Mouse (Mus musculus) brain, embryonic 14.5 days (tissue): ENCODE measurements around the gene Pold3.
A peak's percentile ranks its signal among the peaks of the same experiment; 100 is the strongest.

ENCODE experiments used
- CTCF ChIP-seq: fragments of 200-500 bp; IDR thresholded peaks from 2 replicates; pipeline ENCODE4 v1.5.1; 2012; ENCODE audit warnings: inconsistent platforms, mild to moderate bottlenecking, moderate library complexity, borderline replicate concordance; ENCODE audit not compliant: insufficient read depth, insufficient read length; ENCODE audit errors: extremely low read depth
- POLR2A ChIP-seq: fragments of 200-500 bp; IDR thresholded peaks from 2 replicates; pipeline ENCODE4 v1.6.1; 2012; ENCODE audit warnings: mild to moderate bottlenecking, inconsistent platforms, borderline replicate concordance; ENCODE audit not compliant: poor library complexity, insufficient read depth, insufficient read length, severe bottlenecking; ENCODE audit errors: extremely low read depth

GRCm38 (mm10) chr7:100123486-100123885 lies 2.1 kb upstream of the Pold3 start:
- TF ChIP-seq POLR2A (no peak), CTCF (peak; percentile 50)
